11 mouse cellular contexts compared by ENCODE assay signal in the genomic region with DNA sequence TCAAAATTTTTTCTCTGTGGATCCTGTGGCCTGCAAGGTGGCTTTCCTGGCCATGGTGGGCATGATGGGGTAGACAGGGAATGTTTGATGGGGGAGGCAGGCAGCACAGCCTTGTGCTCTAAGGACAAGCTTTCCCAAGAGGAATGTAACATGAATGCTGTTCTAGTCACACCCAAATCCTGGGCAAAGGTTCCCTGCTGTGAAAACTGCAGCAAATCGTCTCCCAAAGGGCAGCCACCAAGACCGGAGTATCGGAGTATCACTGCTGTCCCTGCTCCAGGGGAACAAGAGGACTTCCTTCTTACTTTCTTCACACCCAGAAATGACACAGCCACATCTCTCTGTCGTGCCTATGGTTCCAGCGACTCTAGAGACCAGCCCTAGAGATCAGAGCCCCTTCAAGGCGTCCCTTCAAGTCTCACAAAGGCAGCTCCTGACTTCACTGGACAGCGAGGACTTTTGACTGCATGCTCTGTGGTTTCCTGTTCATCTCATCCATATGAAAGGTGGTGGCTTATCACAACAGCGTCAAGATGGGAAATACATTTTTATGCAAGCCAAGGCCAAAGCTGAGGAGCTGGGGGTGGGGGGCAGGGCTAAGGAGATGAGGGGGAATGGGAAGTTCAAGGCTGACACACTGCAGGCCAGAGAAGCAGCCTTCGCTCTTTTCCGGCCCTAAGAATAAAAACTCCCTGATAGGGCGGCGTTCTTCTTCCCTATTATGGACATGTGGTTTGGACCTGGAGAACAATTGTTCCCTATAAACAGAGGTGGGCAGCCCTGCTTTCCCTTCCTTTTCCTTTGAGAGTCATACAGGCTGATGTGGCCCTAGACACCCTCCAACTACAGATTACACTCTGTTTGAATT. TPM values are rescaled to one million over a fixed set of nuclear protein-coding genes. Genes with fewer than 3 reads are reported as not detected.
DNase-seq lines count a peak whose midpoint lies in the region; ATAC-seq and TF ChIP-seq lines count a peak whose summit lies in the region.
"Had no signal": no experiment of that assay in that cellular context is flagged by ENCODE, and none has a peak within 500 bp of the region (broad histone marks: within the 10 kb centered on the region; RNA-seq: fewer than 3 reads in every experiment).

No protein-coding gene starts in this region.

- ATAC-seq in liver, postnatal 0 days, result peak; percentile 58
- no peak for ATAC-seq in midbrain, embryonic 16.5 days

- H3K27ac ChIP-seq in bone marrow, adult 2 months (ENCODE audit: control insufficient read depth, insufficient read depth, low read depth, low read length, poor library complexity), result peak overlapping the region; percentile 57
- peak overlapping the region; percentile 41 for H3K27ac ChIP-seq in liver, postnatal 0 days (ENCODE audit: low read depth)
- no peak overlapping the region for H3K27ac ChIP-seq in midbrain, embryonic 16.5 days (ENCODE audit: low read length)
- H3K27ac ChIP-seq: embryonic facial prominence, embryonic 13.5 days had no signal

- H3K4me1 ChIP-seq in bone marrow, adult 2 months (ENCODE audit: control insufficient read depth, insufficient read depth, low read length), result peaks cover 3% of the 10 kb centered on the region; the same call in 1 of the 2 replicates
- H3K4me1 ChIP-seq in liver, postnatal 0 days (ENCODE audit: insufficient read depth), result peaks cover 19% of the 10 kb centered on the region
- no peaks in the 10 kb centered on the region for H3K4me1 ChIP-seq in midbrain, embryonic 16.5 days (ENCODE audit: control insufficient read depth, insufficient read depth, low read length)

- no peak overlapping the region for H3K4me2 ChIP-seq in liver, postnatal 0 days (ENCODE audit: low read depth, low read length)
- H3K4me2 ChIP-seq in midbrain, embryonic 16.5 days (ENCODE audit: low read length), result no peak overlapping the region
- H3K4me2 ChIP-seq: embryonic facial prominence, embryonic 13.5 days had no signal

- peak; percentile 29; the same call in 1 of the 2 replicates for TF ChIP-seq EP300 in liver, postnatal 0 days (IDR thresholded peaks at IDR 0.05; ENCODE audit: low read depth)

- no peaks in the 10 kb centered on the region for H3K36me3 ChIP-seq in liver, postnatal 0 days (replicated peaks; ENCODE audit: insufficient read depth, low read length)
- H3K36me3 ChIP-seq in midbrain, embryonic 16.5 days (ENCODE audit: control insufficient read depth, insufficient read depth, low read length), result no peaks in the 10 kb centered on the region
- H3K36me3 ChIP-seq: embryonic facial prominence, embryonic 13.5 days had no signal

- TF ChIP-seq POLR2A in bone marrow, adult 2 months (IDR thresholded peaks at IDR 0.05; ENCODE audit: borderline replicate concordance, control insufficient read depth, low read depth, low read length), result no peak

- H3K27me3 ChIP-seq in liver, postnatal 0 days (ENCODE audit: insufficient read depth, low read length), result no peaks in the 10 kb centered on the region
- H3K27me3 ChIP-seq in midbrain, embryonic 16.5 days (ENCODE audit: control insufficient read depth, insufficient read depth, low read depth, low read length), result no peaks in the 10 kb centered on the region
- H3K27me3 ChIP-seq: embryonic facial prominence, embryonic 13.5 days had no signal

- H3K4me3 ChIP-seq in bone marrow, adult 2 months (replicated peaks; ENCODE audit: control insufficient read depth, low read depth, low read length), result peak overlapping the region; percentile 4
- H3K4me3 ChIP-seq in liver, postnatal 0 days (ENCODE audit: low read depth, low read length), result no peak overlapping the region
- no peak overlapping the region for H3K4me3 ChIP-seq in midbrain, embryonic 16.5 days (ENCODE audit: low read depth, low read length)
- H3K4me3 ChIP-seq: embryonic facial prominence, embryonic 13.5 days; myocyte had no signal

- 17% methylated on average over 12 of the region's 12 CpGs for WGBS in bone marrow, adult 2 months
- 29% methylated on average over 12 of the region's 12 CpGs for whole genome bisulfite sequencing in liver, postnatal 0 days (ENCODE audit: insufficient replicate concordance)
- 70% methylated on average over 12 of the region's 12 CpGs for WGBS in midbrain, embryonic 16.5 days

- DNase-seq in ES-CJ7 (ENCODE audit: low read depth, low spot score), result peak; percentile 46
- DNase-seq in heart, postnatal 4 days, result peak; percentile 39
- no peak for DNase-seq in liver, postnatal 0 days
- no peak for DNase-seq in thymus, adult 18-20 months
- DNase-seq in gastrocnemius, postnatal 4 days (ENCODE audit: low spot score in 2 of 2), result no peak
- DNase-seq in embryo, embryonic 11 days, result no peak
- DNase-seq: thymus, postnatal 25 days had no signal

- no peak for TF ChIP-seq CTCF in bone marrow, adult 2 months (IDR thresholded peaks at IDR 0.05; ENCODE audit: control insufficient read depth, insufficient read depth, low read length)
- no peak for TF ChIP-seq CTCF in liver, postnatal 0 days (IDR thresholded peaks at IDR 0.05; ENCODE audit: low read depth)

- no peaks in the 10 kb centered on the region for H3K9me3 ChIP-seq in liver, postnatal 0 days (ENCODE audit: low read length)
- no peaks in the 10 kb centered on the region for H3K9me3 ChIP-seq in midbrain, embryonic 16.5 days (replicated peaks; ENCODE audit: control insufficient read depth, low read length, poor library complexity, severe bottlenecking)
- H3K9me3 ChIP-seq: embryonic facial prominence, embryonic 13.5 days had no signal

- H3K9ac ChIP-seq in liver, postnatal 0 days (replicated peaks), result no peak overlapping the region
- no peak overlapping the region for H3K9ac ChIP-seq in midbrain, embryonic 16.5 days (ENCODE audit: low read depth, low read length)
- H3K9ac ChIP-seq: embryonic facial prominence, embryonic 13.5 days had no signal

RNA-seq across cellular contexts. Expression of a gene that starts 27.8 kb away (rescaled TPM):
- 11.4 and 18.1 TPM in 2 replicates for polyA plus RNA-seq in bone marrow, adult 2 months (2011; ENCODE audit: insufficient read depth, insufficient read length, low replicate concordance, missing spikeins)
- 10 to 100 TPM; 62.2 to 67.2 TPM for total RNA-seq in heart, postnatal 4 days (2021)
- polyA plus RNA-seq in liver, postnatal 0 days (2015; fragmentation: Nextera tagmentation; extraction: Ambion mirVana), result 1.3 and 1.4 TPM in 2 replicates
- total RNA-seq in gastrocnemius, postnatal 4 days (2021), result 10 to 100 TPM; 43.3 to 46.1 TPM
- 2.2 and 2.3 TPM in 2 replicates for polyA plus RNA-seq in midbrain, embryonic 16.5 days (2015; fragmentation: Nextera tagmentation; extraction: Ambion mirVana)

RNA-seq across cellular contexts. Expression of a gene that starts 39.2 kb away (rescaled TPM):
- polyA plus RNA-seq in bone marrow, adult 2 months (2011; ENCODE audit: insufficient read depth, insufficient read length, low replicate concordance, missing spikeins), result 43.0 and 58.1 TPM in 2 replicates
- total RNA-seq in heart, postnatal 4 days (2021), result 10 to 100 TPM; 12.5 to 12.7 TPM
- 25.6 and 25.8 TPM in 2 replicates for polyA plus RNA-seq in liver, postnatal 0 days (2015; fragmentation: Nextera tagmentation; extraction: Ambion mirVana)
- 10 to 100 TPM; 13.6 to 13.8 TPM for total RNA-seq in gastrocnemius, postnatal 4 days (2021)
- polyA plus RNA-seq in midbrain, embryonic 16.5 days (2015; fragmentation: Nextera tagmentation; extraction: Ambion mirVana), result 15.0 and 20.2 TPM in 2 replicates

Comparison
In these comparisons a context has a peak if more than half of its experiments do, and no peak if none do; other contexts are left out.
1. DNase-seq: peak in ES-CJ7 (single experiment) and heart, postnatal 4 days (single experiment); none in liver, postnatal 0 days (single experiment), thymus, adult 18-20 months (0 of 2), gastrocnemius, postnatal 4 days (0 of 2) and embryo, embryonic 11 days (single experiment).